Mouse (Mus musculus): Measurements from ENCODE around the gene Pex14.

DNA sequence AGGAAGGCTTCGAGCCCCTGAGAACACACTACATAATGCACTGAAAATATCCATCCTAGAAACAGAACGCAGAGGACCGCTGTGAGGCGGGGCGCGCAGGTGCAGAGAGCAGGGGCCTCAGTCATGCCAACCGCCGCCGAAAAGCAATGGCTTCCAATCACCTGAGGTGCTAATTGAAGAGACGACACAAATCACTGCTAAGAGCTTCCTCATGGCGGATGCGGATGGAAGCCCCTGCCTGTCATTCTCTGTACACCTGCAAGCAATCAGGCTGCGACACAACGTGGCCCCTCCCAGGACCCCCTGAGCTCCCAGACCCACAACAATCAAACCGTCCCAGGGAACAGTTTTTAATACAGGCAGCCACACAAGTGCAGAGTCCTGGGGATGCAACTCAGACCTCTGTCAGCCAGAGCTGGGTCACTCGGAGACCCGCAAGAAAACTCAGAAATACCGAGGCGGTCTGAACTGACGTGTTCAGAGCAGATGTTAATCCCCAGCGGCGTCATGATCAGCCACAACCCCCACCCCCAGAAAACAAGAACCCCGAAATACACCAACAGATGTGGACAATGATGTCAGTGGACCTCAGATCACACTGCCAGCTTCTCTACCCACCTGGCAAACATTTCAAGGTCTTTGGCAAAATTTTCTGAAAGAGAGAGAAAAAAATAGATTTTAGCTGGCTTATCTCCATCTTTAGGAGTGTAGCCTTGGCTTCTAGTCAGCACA is 31.5 kb upstream of the Pex14 start:
- TF ChIP-seq POLR2A (IDR thresholded peaks at IDR 0.05; ENCODE audit: low read depth, low read length) (no peak), CTCF (IDR thresholded peaks at IDR 0.05; ENCODE audit: borderline replicate concordance, insufficient read depth, low read length) (no peak)
